Mouse (Mus musculus) hindbrain, embryonic 14.5 days (tissue): Measurements from ENCODE around the gene Snd1. TPM values are rescaled to one million over a fixed set of nuclear protein-coding genes. Genes with fewer than 3 reads are reported as not detected.

ENCODE experiments used
- ATAC-seq: fragments of 200-750 bp; cut with Nextera tagmentation; 2 replicates; pipeline ENCODE4 v1.8.0; 2017; ENCODE audit warnings: moderate number of reproducible peaks, mild to moderate bottlenecking, moderate TSS enrichment, moderate library complexity; ENCODE audit not compliant: low FRiP score
- DNase-seq: peaks from one replicate; pipeline ENCODE4 v3.0.0-alpha.2; 2015; ENCODE audit warnings: low spot score
- H3K27ac ChIP-seq: fragments of 300-500 bp; sonication (generic); 2 replicates; pipeline ENCODE4 v1.5.1; 2014; ENCODE audit warnings: mild to moderate bottlenecking, moderate library complexity
- H3K27me3 ChIP-seq: fragments of 300-500 bp; sonication (generic); 2 replicates; pipeline ENCODE4 v1.6.1; 2014; ENCODE audit warnings: mild to moderate bottlenecking, low read length, mixed read lengths; ENCODE audit not compliant: control insufficient read depth, insufficient read depth
- H3K36me3 ChIP-seq: fragments of 300-500 bp; sonication (generic); replicated peaks from 2 replicates; pipeline ENCODE4 v1.6.1; 2014; ENCODE audit not compliant: control insufficient read depth, insufficient read depth
- H3K4me1 ChIP-seq: fragments of 300-500 bp; sonication (generic); replicated peaks from 2 replicates; pipeline ENCODE4 v1.6.1; 2014; ENCODE audit warnings: antibody characterized with exemption, low read length, mixed read lengths; ENCODE audit not compliant: control insufficient read depth, insufficient read depth
- H3K4me2 ChIP-seq: fragments of 300-500 bp; sonication (generic); replicated peaks from 2 replicates; pipeline ENCODE4 v1.6.1; 2014; ENCODE audit warnings: mild to moderate bottlenecking, moderate library complexity
- H3K4me3 ChIP-seq: fragments of 300-500 bp; sonication (generic); replicated peaks from 2 replicates; pipeline ENCODE4 v1.5.1; 2014; ENCODE audit warnings: mild to moderate bottlenecking, low read length
- H3K9ac ChIP-seq: fragments of 300-500 bp; sonication (generic); 2 replicates; pipeline ENCODE4 v1.6.1; 2014
- H3K9me3 ChIP-seq: fragments of 300-500 bp; sonication (generic); 2 replicates; pipeline ENCODE4 v1.6.1; 2016; ENCODE audit warnings: low read length; ENCODE audit not compliant: control insufficient read depth
- WGBS: fragments of 180-500 bp; shearing (Covaris S2); extraction: QIAGEN DNeasy Blood & Tissue Kit; methylation state at CpG from one replicate; pipeline ENCODE4 v1.1.7; 2014; 5-methylcytosine and 5-hydroxymethylcytosine counted together
- polyA plus RNA-seq: library from polyadenylated mRNA; unstranded; fragments of >200 nt; fragmentation: Nextera tagmentation; extraction: Ambion mirVana; gene quantifications from 2 replicates; pipeline ENCODE4 v1.2.1, GENCODE M21; 2014

Snd1 gene
- 79.1 and 81.6 TPM in 2 replicates for polyA plus RNA-seq

- Histone ChIP-seq H3K9ac (no peak within 1 kb of the TSS), H3K36me3 (no peaks in the 10 kb centered on the region), H3K4me1 (no peaks in the 10 kb centered on the region), H3K27me3 (no peaks in the 10 kb centered on the region), H3K4me2 (no peak within 1 kb of the TSS), H3K27ac (no peak within 1 kb of the TSS), H3K9me3 (no peaks in the 10 kb centered on the region), H3K4me3 (no peak within 1 kb of the TSS)
- 88% methylated on average over 5 of the region's 5 CpGs for WGBS
- DNase-seq (no peak), ATAC-seq (no peak)
These were observed at the start of gene Snd1 for GRCm38 (mm10) chr6:28474839-28475238. TSS of gene Snd1 (plus strand) at chr6:28475139.

GRCm38 (mm10) chr6:28427096-28427839, 47.7 kb upstream of the Snd1 start, which contains the start of gene Fscn3:
TSS of gene Fscn3 (plus strand) at chr6:28427789.
- no peak within 1 kb of the TSS for H3K9ac ChIP-seq
- H3K4me3 ChIP-seq: no peak within 1 kb of the TSS
- DNase-seq (no peak), ATAC-seq (no peak)
- H3K27ac ChIP-seq: no peak within 1 kb of the TSS
- no peaks in the 10 kb centered on the region for H3K27me3 ChIP-seq
- peaks cover 17% of the 10 kb centered on the region for H3K36me3 ChIP-seq
- H3K4me1 ChIP-seq: peaks cover 12% of the 10 kb centered on the region
- no peaks in the 10 kb centered on the region for H3K9me3 ChIP-seq
- 77% methylated on average over 3 of the region's 3 CpGs for WGBS
- H3K4me2 ChIP-seq: no peak within 1 kb of the TSS

DNA sequence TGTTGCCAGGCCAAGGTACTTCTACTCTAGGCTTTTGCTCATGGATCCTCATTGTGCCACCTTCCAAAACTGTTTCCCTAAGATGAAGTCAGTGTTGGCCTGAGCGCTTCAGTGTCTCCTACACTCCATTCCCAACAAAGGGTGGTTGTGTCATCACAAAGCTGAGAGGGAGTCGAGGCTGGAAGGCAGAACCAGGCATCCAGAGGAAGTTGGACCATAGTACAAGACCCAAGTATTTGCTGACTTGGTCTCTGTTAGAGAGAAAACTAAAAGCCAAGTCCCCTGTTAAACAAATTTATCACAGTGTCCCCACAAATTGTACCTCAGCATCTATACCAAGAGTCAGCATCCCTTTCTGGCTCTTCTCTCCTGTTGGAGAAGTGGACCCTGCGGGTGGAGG, 46.6 kb upstream of the Snd1 start, which contains the start of gene Gcc1:
Gcc1 (minus strand) TSS at position 101 of the 400 bp plus-strand sequence.
- Histone ChIP-seq H3K27ac (no peak within 1 kb of the TSS), H3K4me2 (no peak within 1 kb of the TSS), H3K4me3 (no peak within 1 kb of the TSS), H3K27me3 (no peaks in the 10 kb centered on the region), H3K9ac (no peak within 1 kb of the TSS), H3K4me1 (peaks cover 11% of the 10 kb centered on the region), H3K9me3 (no peaks in the 10 kb centered on the region), H3K36me3 (peaks cover 17% of the 10 kb centered on the region)
- WGBS: 86% methylated on average over 3 of the region's 3 CpGs
- DNase-seq (no peak), ATAC-seq (no peak)

DNA sequence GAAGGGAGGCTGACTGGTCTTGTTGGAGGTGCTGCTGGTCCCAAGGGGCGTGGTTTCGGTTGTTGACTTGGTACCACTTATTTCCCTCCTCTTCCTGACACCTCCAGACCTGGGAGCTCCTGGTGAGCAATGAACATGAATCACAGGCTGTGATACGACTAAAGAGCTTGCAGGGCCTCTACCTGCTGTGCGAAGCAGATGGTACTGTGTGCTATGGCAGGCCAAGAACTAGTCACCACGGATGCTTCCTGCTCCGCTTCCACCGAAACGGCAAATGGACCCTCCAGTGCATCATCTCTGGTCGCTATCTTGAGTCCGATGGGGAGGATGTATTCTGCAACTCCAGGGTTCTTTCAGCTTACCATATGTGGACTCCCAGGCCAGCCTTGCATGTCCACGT, 45.1 kb upstream of the Snd1 start:
- Histone ChIP-seq H3K27ac (no peak overlapping the region), H3K9ac (no peak overlapping the region), H3K9me3 (no peaks in the 10 kb centered on the region), H3K36me3 (peaks cover 17% of the 10 kb centered on the region), H3K4me1 (peaks cover 4% of the 10 kb centered on the region), H3K27me3 (no peaks in the 10 kb centered on the region), H3K4me2 (no peak overlapping the region), H3K4me3 (no peak overlapping the region)
- WGBS: 89% methylated on average over 11 of the region's 11 CpGs
- no peak for DNase-seq
- no peak for ATAC-seq

DNA sequence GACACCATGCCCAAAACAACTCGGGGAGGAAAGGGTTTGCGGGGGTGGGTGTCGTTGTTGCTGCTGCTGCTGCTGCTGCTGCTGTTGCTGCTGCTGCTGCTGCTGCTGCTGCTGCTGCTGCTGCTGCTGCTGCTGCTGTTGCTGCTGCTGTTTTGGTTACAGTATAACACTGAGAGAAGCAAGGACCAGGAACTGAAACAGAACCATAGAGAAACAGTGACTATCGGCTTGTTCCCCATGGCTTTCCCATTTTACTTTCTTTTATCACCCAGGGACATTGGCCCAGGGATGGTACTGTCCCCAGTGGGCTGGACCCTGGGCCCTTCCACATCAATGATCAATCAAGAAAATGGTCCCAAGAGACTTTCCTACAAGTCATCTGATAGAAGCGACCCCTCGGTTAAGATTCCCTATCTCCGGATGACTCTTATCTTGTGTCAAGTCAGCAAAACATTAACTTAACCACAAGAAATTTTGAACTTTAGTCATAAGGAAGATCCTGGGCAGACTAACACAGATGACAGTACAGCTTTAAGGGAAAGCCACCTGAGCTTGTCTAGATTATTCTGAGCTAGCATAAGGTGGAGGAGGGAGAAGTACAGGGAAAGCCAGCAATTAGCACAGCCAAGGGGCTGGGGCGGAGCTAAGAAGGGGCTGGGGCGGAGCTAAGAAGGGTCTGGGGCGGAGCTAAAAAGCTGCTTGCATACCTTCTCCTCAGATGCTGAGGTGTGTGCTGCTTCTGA, 44.0 kb upstream of the Snd1 start:
- no peaks in the 10 kb centered on the region for H3K9me3 ChIP-seq
- H3K27ac ChIP-seq: no peak overlapping the region
- H3K36me3 ChIP-seq: peaks cover 11% of the 10 kb centered on the region
- no peaks in the 10 kb centered on the region for H3K27me3 ChIP-seq
- H3K4me2 ChIP-seq: no peak overlapping the region
- DNase-seq (no peak), ATAC-seq (no peak)
- no peaks in the 10 kb centered on the region for H3K4me1 ChIP-seq
- 80% methylated on average over 10 of the region's 10 CpGs for WGBS
- H3K9ac ChIP-seq: no peak overlapping the region
- no peak overlapping the region for H3K4me3 ChIP-seq

- H3K9ac ChIP-seq: no peak overlapping the region
- H3K27me3 ChIP-seq: no peaks in the 10 kb centered on the region
- H3K4me2 ChIP-seq: no peak overlapping the region
- DNase-seq (no peak), ATAC-seq (no peak)
- H3K27ac ChIP-seq: no peak overlapping the region
- H3K9me3 ChIP-seq: no peaks in the 10 kb centered on the region
- H3K4me1 ChIP-seq: no peaks in the 10 kb centered on the region
- no peak overlapping the region for H3K4me3 ChIP-seq
- WGBS: 78% methylated on average over 6 of the region's 6 CpGs
- peaks cover 6% of the 10 kb centered on the region; the same call in 1 of the 2 replicates for H3K36me3 ChIP-seq
These were observed 43.4 kb upstream of the Snd1 start for GRCm38 (mm10) chr6:28431538-28431855.

GRCm38 (mm10) chr6:28447937-28448336, 27.0 kb upstream of the Snd1 start:
- Histone ChIP-seq H3K4me3 (no peak overlapping the region), H3K9ac (no peak overlapping the region), H3K27me3 (peaks cover 29% of the 10 kb centered on the region), H3K4me2 (no peak overlapping the region), H3K36me3 (no peaks in the 10 kb centered on the region), H3K27ac (no peak overlapping the region), H3K4me1 (no peaks in the 10 kb centered on the region), H3K9me3 (no peaks in the 10 kb centered on the region)
- 81% methylated on average over 7 of the region's 7 CpGs for WGBS
- DNase-seq: no peak
- ATAC-seq: no peak

- H3K9ac ChIP-seq: no peak within 1 kb of the TSS
- H3K27ac ChIP-seq: no peak within 1 kb of the TSS
- no peak within 1 kb of the TSS for H3K4me3 ChIP-seq
- no peak for DNase-seq
- peaks cover 29% of the 10 kb centered on the region for H3K27me3 ChIP-seq
- no peaks in the 10 kb centered on the region for H3K36me3 ChIP-seq
- ATAC-seq: no peak
- H3K9me3 ChIP-seq: no peaks in the 10 kb centered on the region
- 91% methylated on average over 2 of the region's 2 CpGs for WGBS
- no peak within 1 kb of the TSS for H3K4me2 ChIP-seq
- H3K4me1 ChIP-seq: no peaks in the 10 kb centered on the region
These were observed 25.7 kb upstream of the Snd1 start, which contains the start of gene Pax4 for GRCm38 (mm10) chr6:28449253-28449652. TSS of gene Pax4 (minus strand) at chr6:28449353.

DNA sequence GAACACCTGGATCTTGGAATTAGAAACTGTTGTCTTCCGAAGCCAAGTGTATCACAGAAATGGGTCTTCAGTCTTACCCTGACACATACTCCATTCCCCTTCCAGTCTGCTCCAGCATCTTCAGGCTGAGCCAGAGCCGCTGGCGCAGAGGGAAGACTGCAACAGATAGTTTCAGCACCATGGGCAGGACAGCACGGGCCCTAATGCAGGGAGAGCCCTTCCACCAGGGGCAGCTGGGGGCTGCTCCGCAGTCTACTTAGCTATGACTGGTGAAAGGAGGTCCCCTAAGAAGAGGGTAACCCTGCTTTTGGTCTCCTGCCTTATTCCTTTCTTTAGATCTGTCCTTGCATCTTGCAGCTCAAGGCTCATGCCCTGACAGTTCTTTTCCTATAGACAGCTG, 24.5 kb upstream of the Snd1 start:
- Histone ChIP-seq H3K9ac (no peak overlapping the region), H3K4me3 (no peak overlapping the region), H3K4me1 (no peaks in the 10 kb centered on the region), H3K36me3 (no peaks in the 10 kb centered on the region), H3K27me3 (peaks cover 29% of the 10 kb centered on the region), H3K27ac (no peak overlapping the region), H3K4me2 (no peak overlapping the region), H3K9me3 (no peaks in the 10 kb centered on the region)
- 18% methylated on average over 5 of the region's 5 CpGs for WGBS
- no peak for DNase-seq
- ATAC-seq: no peak
